Mouse (Mus musculus): ENCODE results near the gene Scarf1.

Scarf1 gene

DNA sequence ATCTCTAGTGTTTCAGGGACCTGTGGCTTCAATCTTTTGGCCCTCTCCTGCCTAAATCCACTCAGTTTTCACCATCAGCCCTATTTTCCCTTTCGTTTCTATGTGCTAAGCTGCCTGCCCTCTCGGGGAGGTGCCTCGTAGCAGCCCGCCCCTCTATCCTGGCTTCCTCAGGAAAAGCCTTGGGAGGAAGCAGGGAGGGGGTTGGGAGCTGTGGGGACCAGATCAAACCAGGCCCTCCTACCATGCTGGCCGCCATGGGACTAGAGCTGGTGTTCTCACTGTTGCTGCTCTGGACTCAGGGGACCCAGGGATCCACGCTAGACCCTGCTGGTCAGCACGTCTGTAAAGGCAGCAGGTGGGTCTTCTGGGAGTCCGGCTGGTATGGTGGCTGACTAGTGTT, at the start of gene Scarf1:
Scarf1 (plus strand) TSS at position 205 of the 400 bp plus-strand sequence.
- peak; percentile 75 for DNase-seq

DNA sequence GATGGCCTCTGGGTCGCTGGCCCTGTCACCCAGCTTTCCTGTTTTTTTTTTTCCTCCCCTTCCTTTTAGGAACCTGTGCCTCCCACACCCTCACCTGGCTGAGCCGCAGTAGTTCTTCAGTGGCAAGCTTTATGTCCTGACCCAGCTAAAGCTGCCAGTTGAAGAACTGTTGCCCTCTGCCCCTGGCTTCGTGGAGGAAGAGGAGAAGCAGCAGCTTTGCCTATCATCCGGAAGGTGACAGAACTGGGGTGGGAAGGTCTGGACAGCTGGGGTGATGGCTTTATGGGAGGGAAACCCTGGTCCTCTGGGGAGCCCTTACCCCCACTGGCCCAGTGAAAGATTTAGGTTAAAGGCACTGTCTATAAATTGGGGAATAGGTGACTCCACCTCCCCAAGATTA, 49.7 kb upstream of the Scarf1 start:
- DNase-seq = peak; percentile 37

DNA sequence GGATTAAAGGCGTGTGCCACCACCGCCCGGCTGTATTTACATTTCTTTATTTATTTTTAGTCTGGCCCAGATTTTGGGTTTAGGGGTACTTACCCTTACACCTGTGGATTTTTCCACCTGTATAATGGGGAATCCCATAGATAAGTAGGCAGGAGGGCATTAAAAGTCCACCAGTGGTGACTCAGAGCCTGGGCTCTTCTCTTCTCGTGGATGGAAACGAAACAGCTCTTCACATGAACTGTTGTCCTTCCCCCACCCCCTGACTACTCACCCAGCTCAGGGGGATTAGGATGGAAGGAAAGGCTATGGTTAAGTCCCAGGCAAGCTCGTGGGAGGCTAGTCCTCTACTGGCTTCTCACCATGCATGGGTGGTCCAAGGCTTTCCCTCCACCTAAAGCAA, 48.9 kb upstream of the Scarf1 start:
- DNase-seq = no peak

DNA sequence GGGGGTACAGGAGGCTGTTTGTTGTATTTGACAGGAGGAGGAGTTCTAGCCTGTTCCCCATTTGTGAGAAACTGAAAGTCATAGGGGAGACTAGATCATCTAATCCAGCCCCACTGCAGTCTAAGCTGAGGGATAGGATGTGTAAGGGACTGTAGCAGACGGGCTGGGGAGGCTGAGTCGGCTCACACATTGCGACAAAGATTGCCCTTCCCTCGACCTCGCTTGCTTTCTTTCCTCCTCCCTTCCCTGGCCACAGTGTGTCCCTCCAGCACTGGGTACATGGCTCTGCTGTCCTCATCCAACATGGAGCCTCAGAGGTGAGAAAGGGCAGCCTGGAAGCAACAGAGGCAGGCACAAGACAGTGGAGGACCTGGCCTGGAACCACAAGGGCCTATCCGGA, 48.3 kb upstream of the Scarf1 start:
- no peak for DNase-seq

DNA sequence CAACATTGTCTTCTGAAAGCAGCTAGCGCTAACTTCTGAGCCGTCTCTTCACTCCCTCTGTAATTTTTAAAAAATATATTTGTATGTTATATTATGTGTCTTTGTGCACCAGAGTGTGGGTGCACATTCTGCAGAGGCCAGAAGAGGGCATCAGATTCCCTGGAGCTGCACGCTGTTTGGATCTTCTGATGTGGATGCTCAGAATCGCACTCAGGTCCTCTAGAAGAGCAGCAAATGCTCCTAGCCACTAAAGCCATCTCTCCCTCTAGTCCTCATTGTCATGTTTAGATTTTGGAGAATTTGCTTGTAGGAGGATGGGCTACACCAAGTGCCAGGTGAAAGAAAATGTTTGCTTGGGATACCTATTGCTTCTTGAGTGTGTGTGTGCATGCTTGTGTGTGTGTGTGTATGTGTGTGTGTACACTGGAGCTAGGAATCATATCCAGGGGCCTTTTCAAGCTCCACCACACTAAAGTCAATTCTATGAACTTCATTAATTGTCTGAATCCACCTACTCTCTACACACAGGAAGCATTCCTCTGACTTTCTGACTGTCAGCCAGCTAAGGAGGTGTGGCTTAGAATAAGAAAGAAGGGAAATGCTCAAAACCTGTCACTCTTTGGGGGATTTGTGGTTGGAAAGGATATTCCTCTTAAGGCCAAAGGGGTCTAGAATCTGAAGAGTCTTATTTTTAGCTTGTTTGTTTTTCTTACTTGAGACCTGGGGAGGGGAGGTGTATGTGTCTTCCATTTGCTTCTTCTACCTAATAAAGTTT, 46.4 kb upstream of the Scarf1 start:
- peak; percentile 32 for DNase-seq

DNA sequence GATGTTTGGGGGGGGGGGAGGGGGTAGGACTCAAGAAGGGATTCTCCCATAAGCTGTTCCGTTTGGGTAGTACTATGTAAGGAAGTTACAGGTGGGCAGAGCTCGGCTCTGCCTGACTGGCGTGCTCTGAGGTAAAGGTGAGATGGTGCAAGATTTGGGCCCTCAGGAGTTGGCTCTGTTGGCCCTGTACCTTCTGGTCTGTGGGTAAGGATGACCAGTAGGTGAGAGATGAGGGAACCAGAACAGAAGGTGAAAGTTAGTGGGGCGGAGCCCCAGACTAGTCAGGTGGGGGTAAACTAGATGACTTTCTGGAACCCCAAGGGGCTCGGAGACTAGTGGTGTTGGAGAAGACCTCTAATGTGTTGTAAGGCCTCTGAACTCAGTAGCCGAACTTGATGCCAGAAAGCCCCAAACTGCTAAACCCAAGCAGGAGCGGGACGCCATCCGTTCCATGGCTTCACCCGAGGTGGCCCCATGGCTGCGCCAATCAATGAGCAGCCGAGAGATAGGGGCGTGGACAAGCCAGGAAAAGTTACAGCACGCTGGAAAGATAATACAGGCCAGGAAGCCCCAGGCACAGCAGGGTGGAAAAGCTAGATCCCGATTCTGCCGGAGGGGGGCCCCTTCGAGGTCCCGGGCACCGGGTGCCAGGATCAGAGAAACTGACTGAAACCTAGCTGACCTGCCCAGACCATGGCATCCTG, 45.7 kb upstream of the Scarf1 start:
- DNase-seq = peak; percentile 76

DNA sequence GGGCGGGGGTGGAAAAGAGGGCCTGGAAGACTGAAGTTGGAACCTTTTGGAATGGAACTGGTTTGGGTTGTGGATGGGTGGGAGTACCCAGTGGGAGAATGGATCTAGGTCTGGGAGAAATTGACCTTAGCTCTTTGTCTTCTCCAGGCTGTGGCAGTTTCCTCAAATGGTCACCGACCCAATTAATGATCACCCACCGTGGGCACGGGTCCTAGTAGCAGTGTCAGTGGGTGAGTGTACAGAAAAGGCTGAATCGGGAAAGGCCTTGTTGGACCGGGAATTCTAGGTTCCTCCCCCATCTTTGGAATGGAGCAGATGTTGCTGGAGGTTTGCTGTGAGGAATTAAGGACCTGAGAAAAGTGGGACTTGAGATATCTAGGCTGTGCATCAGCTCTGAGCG, 44.9 kb upstream of the Scarf1 start:
- peak; percentile 53 for DNase-seq

DNA sequence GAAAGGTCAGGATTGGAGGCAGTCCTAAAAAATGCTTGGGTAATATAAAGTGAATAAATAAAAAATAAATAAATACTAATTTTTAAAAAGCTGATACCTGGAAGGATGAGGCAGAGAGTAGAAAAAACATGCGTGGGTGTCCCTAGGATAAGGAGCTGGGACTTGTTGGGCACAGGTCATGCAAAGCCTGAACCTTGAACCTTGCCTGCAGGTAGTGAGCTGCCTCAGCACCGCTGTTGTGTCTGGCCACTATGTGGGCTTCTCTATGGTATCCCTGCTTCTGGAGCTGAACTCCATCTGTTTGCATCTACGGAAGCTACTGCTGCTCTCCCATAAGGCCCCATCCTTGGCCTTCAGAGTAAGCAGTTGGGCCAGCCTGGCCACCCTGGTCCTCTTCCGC, 44.1 kb upstream of the Scarf1 start:
- peak; percentile 38 for DNase-seq

DNA sequence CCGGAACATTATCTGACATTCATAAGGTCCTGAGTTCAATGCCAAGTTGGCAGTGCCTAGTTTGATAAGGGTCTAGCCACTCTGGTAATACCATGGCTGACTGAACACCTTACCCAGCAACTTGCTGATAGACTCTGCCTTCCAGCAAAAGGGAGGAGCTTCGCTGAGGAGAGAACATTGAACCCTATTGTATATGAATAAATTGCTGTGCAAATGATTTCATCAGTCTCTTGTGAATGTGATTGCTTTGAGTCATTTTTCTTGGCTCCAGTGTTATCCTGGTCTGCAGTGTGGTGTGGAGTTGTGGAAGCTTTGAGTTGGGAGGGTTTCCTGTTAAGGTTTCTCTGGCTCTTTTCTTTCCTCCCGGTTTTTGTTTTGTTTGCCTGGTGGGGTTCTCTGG, 42.7 kb upstream of the Scarf1 start:
- no peak for DNase-seq

DNA sequence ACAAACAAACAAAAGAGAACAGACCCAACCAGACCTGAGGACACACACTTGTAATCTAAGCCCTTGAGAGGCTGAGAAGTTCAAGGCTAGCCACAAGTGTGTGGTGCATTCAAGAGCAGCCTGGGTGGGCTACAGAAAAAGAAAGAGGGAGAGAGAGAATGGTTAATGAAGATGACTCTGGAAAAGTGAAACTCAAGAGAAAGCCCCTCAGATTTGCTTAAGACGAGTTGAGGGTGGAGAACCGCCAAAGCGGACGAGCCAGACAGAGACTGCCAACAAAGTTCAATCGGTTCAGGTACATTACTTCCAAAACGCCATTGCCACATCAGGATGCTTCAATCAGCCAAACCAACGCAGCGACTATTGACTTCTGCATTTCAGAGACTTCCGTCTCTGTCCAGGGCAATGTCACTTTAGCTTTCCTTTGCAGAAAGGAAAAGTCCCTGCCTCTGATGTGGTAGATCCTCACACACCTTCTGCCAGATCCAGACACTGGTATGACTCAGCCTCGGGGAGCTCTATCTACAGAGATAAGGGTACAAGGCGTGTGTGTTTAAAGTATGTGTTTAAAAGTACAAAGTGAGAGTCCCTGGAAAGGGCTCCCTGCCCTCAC, 40.8 kb upstream of the Scarf1 start:
- no peak for DNase-seq

DNA sequence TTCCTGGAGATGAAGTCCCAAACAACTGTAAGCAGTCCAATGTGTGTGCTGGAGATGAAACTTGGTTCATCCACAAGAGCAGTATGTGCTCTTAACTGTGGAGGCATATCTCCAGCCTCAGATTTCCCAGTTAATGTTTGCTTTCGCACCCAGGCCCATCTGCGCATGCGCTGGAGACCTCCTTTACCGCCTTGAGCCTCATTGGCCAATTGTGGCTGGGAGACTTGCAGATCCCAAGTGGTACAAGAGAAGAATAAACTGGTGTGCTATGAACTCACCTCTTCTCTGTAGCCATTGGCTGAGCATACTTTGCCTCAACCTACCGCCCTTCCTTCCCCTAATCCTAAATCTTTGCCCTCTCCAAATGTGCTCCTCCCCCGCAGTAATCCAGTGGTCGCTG, 40.0 kb upstream of the Scarf1 start:
- DNase-seq = no peak

DNA sequence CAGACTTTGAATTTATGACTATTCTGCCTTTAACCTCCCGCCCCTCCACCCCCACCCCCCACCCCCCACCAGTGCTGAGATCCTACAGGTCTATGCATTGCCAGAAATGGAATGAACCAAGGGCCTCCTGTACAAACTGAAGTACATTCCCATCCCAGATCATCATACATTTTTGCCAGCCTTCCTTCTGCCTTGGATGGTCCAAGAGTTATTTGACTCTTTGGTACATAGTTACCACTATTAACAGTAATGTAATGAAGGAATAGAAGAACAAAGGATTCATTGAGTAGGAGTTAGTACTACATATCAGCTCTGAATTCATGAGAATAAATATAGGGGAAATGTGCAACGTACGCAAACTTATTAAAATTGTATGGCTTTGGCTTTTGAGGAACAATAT, 27.1 kb upstream of the Scarf1 start:
- no peak for DNase-seq

DNA sequence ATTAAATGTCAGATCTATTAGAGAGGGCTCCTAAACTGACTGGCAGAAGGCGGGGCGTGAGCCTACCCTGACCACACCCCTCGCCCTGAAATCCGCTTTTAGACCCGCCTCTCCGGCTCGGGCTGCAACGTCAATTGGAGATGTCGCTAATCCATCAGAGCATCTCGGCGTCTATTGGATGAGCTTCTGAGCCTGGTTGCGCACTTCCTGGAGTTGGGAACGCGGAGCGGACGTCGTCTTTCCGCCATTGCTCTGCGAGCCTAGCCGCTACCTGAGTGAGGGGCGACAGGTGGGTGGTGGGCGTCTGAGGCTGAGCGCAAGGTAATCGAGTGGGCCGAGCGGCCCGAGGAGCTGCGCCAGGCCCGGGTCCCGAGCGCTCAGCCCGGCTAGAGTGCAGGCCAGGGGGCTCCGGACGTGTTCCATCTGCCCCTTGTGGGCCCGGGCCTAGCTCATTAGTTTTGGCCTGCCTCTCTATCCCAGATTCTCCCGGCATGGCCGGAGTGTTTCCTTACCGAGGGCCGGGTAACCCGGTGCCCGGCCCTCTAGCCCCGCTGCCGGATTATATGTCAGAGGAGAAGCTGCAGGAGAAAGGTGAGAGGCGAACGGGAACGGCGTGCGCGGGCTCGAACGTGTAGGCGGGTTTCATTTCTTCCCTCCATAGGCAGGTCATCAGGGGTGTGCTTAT, 26.6 kb upstream of the Scarf1 start, which contains the start of gene Prpf8:
Prpf8 (plus strand) TSS at position 216 of the 685 bp plus-strand sequence.
- DNase-seq = peak; percentile 99

DNA sequence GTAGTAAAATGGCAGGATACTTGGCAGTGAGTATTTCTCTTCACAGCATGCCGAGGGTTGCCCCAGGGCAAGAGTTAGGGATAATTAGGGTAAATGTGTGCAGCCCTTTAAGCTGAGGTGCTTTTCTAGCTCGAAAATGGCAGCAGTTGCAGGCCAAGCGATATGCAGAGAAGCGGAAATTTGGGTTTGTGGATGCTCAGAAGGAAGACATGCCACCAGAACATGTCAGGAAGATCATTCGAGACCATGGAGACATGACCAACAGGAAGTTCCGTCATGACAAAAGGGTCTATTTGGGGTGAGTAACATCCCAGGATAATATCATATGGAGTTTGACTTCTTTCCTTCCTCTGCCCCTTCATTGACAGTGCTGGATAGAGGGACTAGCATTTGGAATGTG, 25.8 kb upstream of the Scarf1 start:
- peak; percentile 20 for DNase-seq

DNA sequence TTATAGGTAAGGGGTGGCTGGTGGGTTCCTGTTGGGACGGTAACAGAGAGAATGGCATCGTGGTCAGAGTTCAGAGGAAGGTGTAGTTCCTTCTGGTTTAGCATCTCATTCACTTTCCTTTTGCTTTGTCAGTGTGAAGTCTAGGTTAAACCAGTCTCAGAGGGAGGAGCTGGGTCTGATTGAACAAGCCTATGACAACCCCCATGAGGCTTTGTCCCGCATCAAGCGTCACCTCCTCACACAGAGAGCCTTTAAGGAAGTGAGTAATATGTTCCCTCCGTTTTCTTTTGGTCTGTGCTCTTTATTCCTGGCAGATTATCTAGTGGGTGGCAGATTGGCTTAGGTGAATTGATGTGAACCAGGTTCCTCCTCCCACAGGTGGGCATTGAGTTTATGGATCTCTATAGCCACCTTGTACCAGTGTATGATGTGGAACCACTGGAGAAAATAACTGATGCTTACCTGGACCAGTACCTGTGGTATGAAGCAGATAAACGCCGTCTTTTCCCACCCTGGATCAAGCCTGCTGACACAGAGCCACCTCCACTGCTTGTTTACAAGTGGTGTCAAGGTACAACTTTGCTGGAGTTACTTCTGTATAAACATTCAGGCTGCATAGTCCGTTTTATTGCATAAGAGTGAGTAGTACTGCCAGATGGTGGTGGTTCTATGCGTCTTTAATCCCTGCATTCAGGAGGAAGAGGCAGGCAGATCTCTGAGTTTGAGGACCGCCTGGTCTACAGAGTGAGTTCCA, 18.9 kb upstream of the Scarf1 start:
- DNase-seq = no peak

DNA sequence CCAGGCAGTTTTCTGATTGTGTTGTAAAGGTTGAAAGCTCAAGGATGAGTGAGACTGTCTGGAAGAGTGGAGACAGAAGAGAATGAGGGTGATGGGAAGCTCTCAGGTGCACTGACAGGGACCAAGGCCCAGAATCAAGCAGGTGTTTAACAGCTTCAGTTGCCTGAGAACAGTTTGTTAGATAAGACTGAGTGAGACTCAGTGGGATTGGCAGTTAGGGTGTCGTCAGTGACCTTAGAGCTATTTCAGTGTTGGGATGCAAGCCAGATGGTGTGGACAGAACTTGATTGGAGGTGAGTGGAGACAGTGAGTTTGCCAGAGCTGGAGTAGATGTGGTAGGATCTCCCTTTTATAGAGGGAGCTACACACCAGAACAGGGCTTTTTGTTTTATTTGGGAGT, 15.2 kb upstream of the Scarf1 start:
- DNase-seq = no peak

DNA sequence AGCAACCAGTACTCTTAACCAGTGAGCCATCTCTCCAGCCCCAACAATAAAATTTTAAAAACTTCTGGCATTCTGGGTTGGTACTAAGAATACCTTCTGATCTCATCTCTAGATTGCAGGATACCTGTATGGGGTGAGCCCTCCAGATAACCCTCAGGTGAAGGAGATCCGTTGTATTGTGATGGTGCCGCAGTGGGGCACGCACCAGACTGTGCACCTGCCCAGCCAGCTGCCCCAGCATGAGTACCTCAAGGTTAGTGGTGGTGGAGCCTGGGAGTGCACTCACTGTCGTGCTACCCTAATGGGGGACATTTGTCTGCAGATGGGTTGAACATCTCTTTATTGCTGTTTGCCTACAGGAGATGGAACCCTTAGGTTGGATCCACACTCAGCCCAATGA, 5.2 kb upstream of the Scarf1 start:
- DNase-seq = no peak

DNA sequence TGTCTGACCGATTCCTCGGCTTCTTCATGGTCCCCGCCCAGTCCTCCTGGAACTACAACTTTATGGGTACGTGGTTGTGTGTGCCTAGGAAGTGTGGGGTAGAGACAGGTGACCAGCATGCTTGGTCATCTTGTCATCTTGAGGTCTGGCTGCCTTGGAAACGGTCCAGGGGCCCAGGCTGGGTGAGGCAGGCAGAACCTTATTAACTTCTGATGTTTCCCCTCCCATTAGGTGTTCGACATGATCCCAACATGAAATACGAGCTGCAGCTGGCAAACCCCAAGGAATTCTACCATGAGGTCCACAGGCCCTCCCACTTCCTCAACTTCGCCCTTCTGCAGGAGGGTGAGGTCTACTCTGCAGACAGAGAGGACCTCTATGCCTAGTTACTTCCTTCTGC, 4.4 kb upstream of the Scarf1 start:
- DNase-seq = peak; percentile 43

DNA sequence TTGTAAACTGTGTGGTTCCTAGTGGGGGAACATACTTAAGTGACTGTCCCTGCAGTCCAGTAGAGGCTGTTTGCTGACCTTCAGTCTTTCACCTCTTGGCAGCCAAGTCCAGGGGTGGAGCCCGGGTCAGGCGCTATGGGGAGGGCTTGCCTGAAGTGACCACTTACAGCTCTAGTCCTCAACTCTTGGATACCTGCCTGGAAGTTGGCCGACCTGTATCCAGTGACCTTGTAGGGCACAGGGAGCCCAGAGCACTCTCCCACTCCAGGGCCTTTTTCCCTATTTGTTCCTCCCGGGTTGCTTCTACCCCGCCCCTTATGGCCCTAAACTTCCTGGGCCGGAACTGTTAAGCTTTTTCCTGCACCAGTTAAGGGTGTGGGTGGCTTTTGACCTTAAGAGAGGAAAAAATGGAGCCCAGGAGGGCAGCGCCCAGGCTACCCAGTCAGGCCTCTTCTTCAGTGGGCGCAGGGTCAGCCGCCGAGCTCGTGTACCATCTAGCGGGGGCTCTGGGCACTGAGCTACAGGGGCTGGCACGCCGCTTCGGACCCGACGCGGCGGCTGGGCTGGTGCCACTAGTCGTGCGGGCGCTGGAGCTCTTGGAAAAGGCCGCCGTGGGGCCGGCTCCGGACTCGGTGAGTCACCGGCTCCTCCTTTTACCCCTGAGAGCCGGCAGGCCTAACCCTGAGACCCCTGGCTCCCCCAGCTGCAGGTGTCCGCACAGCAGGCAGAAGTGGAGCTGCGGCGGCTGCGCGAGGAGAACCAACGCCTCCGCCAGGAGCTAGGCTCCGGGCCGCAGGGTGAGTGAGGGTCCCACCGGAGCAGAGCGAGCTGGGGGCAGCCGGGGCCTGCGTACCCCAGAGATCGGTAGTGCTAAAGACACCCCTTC, 3.4 kb upstream of the Scarf1 start, which contains the start of gene Rilp:
Rilp (plus strand) TSS at position 354 of the 886 bp plus-strand sequence.
- peak; percentile 99 for DNase-seq

DNA sequence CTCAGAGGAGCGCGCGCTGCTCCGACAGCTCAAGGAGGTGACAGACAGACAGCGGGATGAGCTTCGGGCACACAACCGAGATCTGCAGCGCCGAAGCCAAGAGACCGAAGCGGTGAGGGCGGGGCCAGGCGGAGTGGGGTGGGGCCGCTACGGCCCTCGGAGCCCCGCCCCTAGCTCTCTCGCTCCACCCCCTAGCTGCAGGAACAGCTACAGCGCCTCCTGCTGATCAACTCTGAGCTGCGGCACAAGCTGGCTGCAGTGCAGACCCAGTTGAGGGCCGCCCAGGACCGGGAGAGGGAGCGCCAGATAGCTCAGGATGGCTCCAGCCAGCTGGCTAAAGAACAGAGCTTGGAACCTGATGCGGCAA, 2.7 kb upstream of the Scarf1 start:
- peak; percentile 96 for DNase-seq

DNA sequence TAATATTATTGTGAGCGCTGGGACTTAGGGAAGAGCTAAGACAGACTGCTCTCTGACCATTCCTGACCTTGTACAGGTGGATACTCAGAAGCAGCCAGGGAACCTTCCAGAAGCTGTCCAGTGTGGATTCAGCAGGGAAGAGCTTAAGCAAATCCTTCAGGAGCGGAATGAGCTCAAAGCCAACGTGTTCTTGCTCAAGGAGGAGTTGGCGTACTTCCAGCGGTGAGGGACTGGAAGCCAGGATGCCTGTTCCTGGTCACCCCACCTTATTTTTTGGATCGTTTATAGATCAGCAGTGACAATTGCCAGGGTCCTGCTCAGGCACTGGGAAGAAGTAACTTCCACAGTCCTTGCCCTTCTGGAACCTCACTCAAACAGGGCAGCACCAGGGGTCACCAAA, 2.1 kb upstream of the Scarf1 start:
- DNase-seq = peak; percentile 54
